Mouse (Mus musculus) heart, embryonic 16.5 days (tissue): ENCODE measurements around the gene Habp2. TPM values are rescaled to one million over a fixed set of nuclear protein-coding genes. Genes with fewer than 3 reads are reported as not detected.

ENCODE experiments used
- ATAC-seq: fragments of 200-750 bp; cut with Nextera tagmentation; replicated peaks from 2 replicates; pipeline ENCODE4 v1.8.0; 2017; ENCODE audit warnings: moderate number of reproducible peaks; ENCODE audit not compliant: insufficient read depth, low FRiP score; ENCODE audit errors: extremely low read depth
- H3K27ac ChIP-seq: fragments of 300-500 bp; sonication (generic); 2 replicates; pipeline ENCODE4 v1.5.1; 2014; ENCODE audit warnings: mild to moderate bottlenecking, low read length, control low read depth, moderate library complexity
- H3K27me3 ChIP-seq: fragments of 300-500 bp; sonication (generic); 2 replicates; pipeline ENCODE4 v1.6.1; 2014; ENCODE audit warnings: low read length, mixed read lengths; ENCODE audit not compliant: control insufficient read depth, insufficient read depth
- H3K36me3 ChIP-seq: fragments of 300-500 bp; sonication (generic); 2 replicates; pipeline ENCODE4 v1.6.1; 2014; ENCODE audit not compliant: control insufficient read depth, insufficient read depth
- H3K4me1 ChIP-seq: fragments of 300-500 bp; sonication (generic); 2 replicates; pipeline ENCODE4 v1.6.1; 2014; ENCODE audit warnings: low read length, mixed read lengths; ENCODE audit not compliant: control insufficient read depth, insufficient read depth
- H3K4me2 ChIP-seq: fragments of 300-500 bp; sonication (generic); 2 replicates; pipeline ENCODE4 v1.6.1; 2014; ENCODE audit warnings: low read depth, mild to moderate bottlenecking, control low read depth, low read length
- H3K4me3 ChIP-seq: fragments of 300-500 bp; sonication (generic); 2 replicates; pipeline ENCODE4 v1.5.1; 2014; ENCODE audit warnings: mild to moderate bottlenecking, control low read depth, low read length
- H3K9ac ChIP-seq: fragments of 300-500 bp; sonication (generic); 2 replicates; pipeline ENCODE4 v1.6.1; 2014; ENCODE audit warnings: low read length, control low read depth
- H3K9me3 ChIP-seq: fragments of 300-500 bp; sonication (generic); replicated peaks from 2 replicates; pipeline ENCODE4 v1.6.1; 2016; ENCODE audit warnings: low read length; ENCODE audit not compliant: control insufficient read depth
- WGBS: fragments of 180-500 bp; shearing (Covaris S2); extraction: QIAGEN DNeasy Blood & Tissue Kit; methylation state at CpG from one replicate; pipeline ENCODE4 v1.1.7; 2014; 5-methylcytosine and 5-hydroxymethylcytosine counted together
- polyA plus RNA-seq: library from polyadenylated mRNA; unstranded; fragments of >200 nt; fragmentation: Nextera tagmentation; extraction: Ambion mirVana; gene quantifications from 2 replicates; pipeline ENCODE4 v1.2.1, GENCODE M21; 2015

The Habp2 gene
- polyA plus RNA-seq, 1 experiment from 2014 or later, result 2.2 TPM

- Histone ChIP-seq H3K9ac (no peak overlapping the region), H3K27me3 (no peaks in the 10 kb centered on the region), H3K4me1 (no peaks in the 10 kb centered on the region), H3K36me3 (no peaks in the 10 kb centered on the region), H3K9me3 (no peaks in the 10 kb centered on the region), H3K4me3 (no peak overlapping the region), H3K27ac (no peak overlapping the region), H3K4me2 (no peak overlapping the region)
- WGBS, result 52% methylated on average over 4 of the region's 4 CpGs
- ATAC-seq, result no peak
These were observed 22.8 kb upstream of the Habp2 start for GRCm38 (mm10) chr19:56264175-56264574.

GRCm38 (mm10) chr19:56265149-56265548 lies 21.8 kb upstream of the Habp2 start:
- 41% methylated on average over 5 of the region's 5 CpGs for WGBS
- Histone ChIP-seq H3K9me3 (no peaks in the 10 kb centered on the region), H3K36me3 (no peaks in the 10 kb centered on the region), H3K27me3 (no peaks in the 10 kb centered on the region), H3K4me1 (no peaks in the 10 kb centered on the region), H3K4me3 (no peak overlapping the region), H3K4me2 (no peak overlapping the region), H3K9ac (no peak overlapping the region), H3K27ac (no peak overlapping the region)
- ATAC-seq, result peak; percentile 37; the same call in 1 of the 2 replicates

- Histone ChIP-seq H3K4me3 (no peak overlapping the region), H3K4me1 (no peaks in the 10 kb centered on the region), H3K27me3 (no peaks in the 10 kb centered on the region; the same call in 1 of the 2 replicates), H3K9me3 (no peaks in the 10 kb centered on the region), H3K4me2 (no peak overlapping the region), H3K27ac (no peak overlapping the region), H3K9ac (no peak overlapping the region), H3K36me3 (no peaks in the 10 kb centered on the region)
- ATAC-seq, result no peak
- 65% methylated on average over 8 of the region's 8 CpGs for WGBS
These were observed 14.9 kb upstream of the Habp2 start for GRCm38 (mm10) chr19:56272081-56272480.

- ATAC-seq, result no peak
- Histone ChIP-seq H3K27ac (no peak overlapping the region), H3K27me3 (no peaks in the 10 kb centered on the region; the same call in 1 of the 2 replicates), H3K36me3 (no peaks in the 10 kb centered on the region), H3K4me3 (no peak overlapping the region), H3K9ac (no peak overlapping the region), H3K4me2 (no peak overlapping the region), H3K4me1 (no peaks in the 10 kb centered on the region), H3K9me3 (no peaks in the 10 kb centered on the region)
- WGBS, result 76% methylated on average over 3 of the region's 3 CpGs
These were observed 9.7 kb upstream of the Habp2 start for GRCm38 (mm10) chr19:56277140-56277804.

- H3K36me3 ChIP-seq, result no peaks in the 10 kb centered on the region
- ATAC-seq, result no peak
- WGBS, result 66% methylated on average over 4 of the region's 4 CpGs
These were observed 9.0 kb upstream of the Habp2 start for GRCm38 (mm10) chr19:56277951-56278350.

GRCm38 (mm10) chr19:56278366-56278765 lies 8.6 kb upstream of the Habp2 start:
- no peak overlapping the region for H3K4me3 ChIP-seq
- no peak overlapping the region for H3K9ac ChIP-seq
- no peak for ATAC-seq
- 77% methylated on average over 11 of the region's 11 CpGs for WGBS
- H3K9me3 ChIP-seq, result no peaks in the 10 kb centered on the region
- no peaks in the 10 kb centered on the region for H3K36me3 ChIP-seq
- H3K27ac ChIP-seq, result no peak overlapping the region
- H3K4me2 ChIP-seq, result no peak overlapping the region
- H3K27me3 ChIP-seq, result no peaks in the 10 kb centered on the region; the same call in 1 of the 2 replicates
- H3K4me1 ChIP-seq, result no peaks in the 10 kb centered on the region

More at GRCm38 (mm10) chr19:56277951-56278350, 9.0 kb upstream of the Habp2 start:
- H3K9me3 ChIP-seq, result no peaks in the 10 kb centered on the region
- H3K4me2 ChIP-seq, result no peak overlapping the region
- no peak overlapping the region for H3K27ac ChIP-seq
- H3K27me3 ChIP-seq, result no peaks in the 10 kb centered on the region; the same call in 1 of the 2 replicates
- no peaks in the 10 kb centered on the region for H3K4me1 ChIP-seq
- no peak overlapping the region for H3K4me3 ChIP-seq
- H3K9ac ChIP-seq, result no peak overlapping the region

- 55% methylated on average over 4 of the region's 4 CpGs for WGBS
- Histone ChIP-seq H3K4me3 (no peak overlapping the region), H3K27me3 (no peaks in the 10 kb centered on the region), H3K27ac (no peak overlapping the region), H3K4me1 (no peaks in the 10 kb centered on the region), H3K9ac (no peak overlapping the region), H3K36me3 (no peaks in the 10 kb centered on the region), H3K4me2 (no peak overlapping the region), H3K9me3 (no peaks in the 10 kb centered on the region)
- no peak for ATAC-seq
These were observed 1.7 kb upstream of the Habp2 start for GRCm38 (mm10) chr19:56285222-56285621.

- H3K9ac ChIP-seq, result no peak overlapping the region
- no peaks in the 10 kb centered on the region for H3K36me3 ChIP-seq
- H3K4me3 ChIP-seq, result no peak overlapping the region
- no peaks in the 10 kb centered on the region for H3K4me1 ChIP-seq
- H3K9me3 ChIP-seq, result no peaks in the 10 kb centered on the region
- H3K4me2 ChIP-seq, result no peak overlapping the region
- no peaks in the 10 kb centered on the region for H3K27me3 ChIP-seq
- 78% methylated on average over 15 of the region's 15 CpGs for WGBS
- no peak overlapping the region for H3K27ac ChIP-seq
- ATAC-seq, result no peak
These were observed 837 bp downstream of the Habp2 start for GRCm38 (mm10) chr19:56287580-56288367.

- H3K27me3 ChIP-seq, result no peaks in the 10 kb centered on the region
- H3K9me3 ChIP-seq, result no peaks in the 10 kb centered on the region
- ATAC-seq, result no peak
- H3K9ac ChIP-seq, result no peak overlapping the region
- H3K36me3 ChIP-seq, result no peaks in the 10 kb centered on the region
- no peak overlapping the region for H3K4me3 ChIP-seq
- WGBS, result 83% methylated on average over 4 of the region's 4 CpGs
- H3K27ac ChIP-seq, result no peak overlapping the region
- H3K4me1 ChIP-seq, result no peaks in the 10 kb centered on the region
- H3K4me2 ChIP-seq, result no peak overlapping the region
These were observed 1.5 kb downstream of the Habp2 start for GRCm38 (mm10) chr19:56288436-56288835.
